Mouse (Mus musculus): ENCODE measurements around the gene Gm15262. TPM values are rescaled to one million over a fixed set of nuclear protein-coding genes. Genes with fewer than 3 reads are reported as not detected.

The Gm15262 gene
- not detected in 2 replicates for polyA plus RNA-seq (2021; fragmentation: Nextera tagmentation)
- long read RNA-seq, experiment 1, result 0 reads
- long read RNA-seq, experiment 2, result 0 reads

DNA sequence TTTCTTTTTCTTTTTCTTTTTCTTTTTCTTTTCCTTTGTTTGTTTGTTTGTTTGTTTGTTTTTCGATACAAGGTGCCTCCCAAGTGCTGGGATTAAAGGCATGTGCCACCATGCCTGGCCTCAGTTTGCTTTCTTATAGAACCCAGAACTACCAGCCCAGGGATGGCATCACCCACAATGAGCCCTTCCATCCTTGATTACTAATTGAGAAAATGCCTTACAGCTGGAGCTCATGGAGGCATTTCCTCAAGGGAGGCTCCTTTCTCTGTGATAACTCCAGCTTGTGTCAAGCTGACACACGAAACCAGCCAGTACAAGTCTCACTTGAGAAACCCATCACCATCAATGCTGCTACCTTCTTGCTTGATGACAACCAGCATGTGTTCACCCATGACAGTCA lies at the start of gene Gm15262:
Gene Gm15262 (plus strand): TSS at position 301 of the 400 bp plus-strand sequence.

Other genes starting within 250 kb of the Gm15262 start
- 0.07 and 0.16 TPM in 2 replicates for gene Scml2, start 170.3 kb upstream of the Gm15262 start, polyA plus RNA-seq (2021; fragmentation: Nextera tagmentation)